Mouse (Mus musculus): ENCODE results near the gene Psmc5.

DNA sequence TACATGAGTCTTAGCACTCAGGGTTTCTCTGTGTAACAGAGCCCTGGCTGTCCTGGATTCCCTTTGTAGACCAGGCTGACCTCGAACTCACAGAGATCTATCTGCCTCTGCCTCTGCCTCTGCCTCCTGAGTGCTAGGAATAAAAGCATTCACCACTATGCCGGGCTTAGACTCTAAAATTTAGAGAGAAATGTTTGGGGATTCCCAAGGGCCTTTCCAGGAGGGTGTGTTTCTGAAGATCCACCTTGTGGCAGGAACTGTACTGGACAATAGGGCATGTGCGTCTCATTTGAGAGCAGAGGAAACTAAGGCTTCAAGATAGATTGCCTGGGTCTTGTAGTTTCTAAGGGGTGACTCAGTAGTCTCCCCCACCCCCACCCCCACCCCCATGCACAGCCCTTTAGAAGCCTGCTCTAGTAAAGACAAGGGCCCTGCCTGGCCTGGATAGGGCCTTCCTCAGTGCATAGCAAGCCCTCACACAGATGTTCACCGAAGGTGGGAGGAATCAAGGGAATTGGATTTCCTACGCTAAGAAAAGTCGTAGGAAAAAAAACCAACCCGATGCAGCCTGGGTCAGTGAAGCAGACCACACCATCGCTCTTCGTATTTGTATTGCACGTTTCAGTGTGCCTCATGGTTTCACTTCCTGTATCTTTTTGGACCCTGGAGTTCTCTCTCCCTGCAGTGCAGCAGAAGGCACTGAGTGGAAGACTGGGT, 49.6 kb downstream of the Psmc5 start:
- TF ChIP-seq CTCF (IDR thresholded peaks at IDR 0.05; ENCODE audit: insufficient read depth, low read depth, low read length) (no peak), POLR2A (IDR thresholded peaks at IDR 0.05; ENCODE audit: insufficient read depth, low read depth, low read length) (no peak)

Data from olfactory bulb, adult 2 months (tissue).